Mouse (Mus musculus) adrenal gland, adult 8-10 months (tissue): ENCODE results near the gene Nupr1. TPM values are rescaled to one million over a fixed set of nuclear protein-coding genes. Genes with fewer than 3 reads are reported as not detected.

Experiments
- DNase-seq: peaks from one replicate; pipeline ENCODE4 v3.0.0; 2022
- microRNA-seq, 2 experiments: library from miRNA; unstranded; fragments of <30 nt; microRNA quantifications; one replicate each; pipeline ENCODE4 v1.2.0; 2022
- total RNA-seq, 4 experiments: library from RNA; stranded (reverse); gene quantifications; 2 replicates each; pipeline ENCODE4 v1.2.4; 2022

The Nupr1 gene
- total RNA-seq, 4 experiments from 2014 or later, result 7.9 to 17.5 (median 10.3) TPM

DNA sequence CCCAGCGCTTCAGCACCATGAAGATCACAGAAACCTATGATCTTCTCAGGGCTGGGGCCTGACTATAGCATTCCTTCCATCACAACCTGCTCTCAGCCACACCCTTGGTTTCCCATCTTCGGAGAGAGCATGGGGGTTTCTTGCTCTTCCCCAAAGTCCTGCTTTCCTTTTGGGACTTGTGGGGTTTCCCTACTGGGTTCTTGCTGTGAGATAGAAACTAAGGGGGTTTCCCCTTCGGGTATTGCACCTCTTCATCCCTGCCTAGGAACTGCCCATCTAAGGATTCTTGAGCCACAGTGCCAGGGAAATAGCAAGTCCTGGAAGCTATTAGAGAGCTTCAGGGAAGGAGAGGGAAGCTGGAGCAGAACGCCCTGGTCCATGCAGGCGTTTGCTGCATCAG lies 34.8 kb downstream of the Nupr1 start:
- no peak for DNase-seq

DNA sequence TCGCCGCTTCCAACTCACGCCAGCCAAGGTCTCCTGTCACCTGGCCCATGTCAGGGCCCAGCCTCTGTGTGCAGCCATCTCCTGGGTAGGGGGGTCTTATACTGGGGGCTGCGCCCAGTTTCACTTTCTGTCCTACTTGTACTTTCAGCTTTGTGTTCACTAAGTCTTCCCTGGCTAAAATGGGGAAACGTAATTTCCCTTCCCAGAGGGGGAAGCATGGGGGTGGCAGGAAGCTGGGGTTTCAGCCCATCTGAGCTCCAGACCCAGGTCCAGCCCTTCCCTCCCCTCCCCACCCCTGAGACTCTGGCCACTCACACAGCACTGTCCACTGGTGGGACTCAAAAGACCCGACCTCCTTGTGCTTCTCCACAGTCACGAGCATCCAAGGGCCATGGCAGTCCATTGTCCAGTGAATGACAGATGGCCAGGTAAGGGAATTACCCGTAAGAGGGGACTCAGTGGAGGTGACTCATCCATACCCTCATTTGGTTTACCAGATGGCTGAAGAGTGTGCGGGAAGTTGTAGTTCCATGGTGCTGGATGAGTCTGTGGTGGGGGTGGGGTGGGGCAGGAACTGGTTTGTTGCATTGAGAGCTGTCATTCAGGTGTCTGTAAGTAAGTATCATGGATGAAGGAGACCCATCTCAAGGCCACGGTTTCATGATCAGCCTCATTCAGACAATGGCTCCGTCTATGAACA lies 35.6 kb downstream of the Nupr1 start, which contains the start of gene Il27:
Gene Il27 (minus strand): TSS at position 80 of the 700 bp plus-strand sequence.
- DNase-seq, result no peak

DNA sequence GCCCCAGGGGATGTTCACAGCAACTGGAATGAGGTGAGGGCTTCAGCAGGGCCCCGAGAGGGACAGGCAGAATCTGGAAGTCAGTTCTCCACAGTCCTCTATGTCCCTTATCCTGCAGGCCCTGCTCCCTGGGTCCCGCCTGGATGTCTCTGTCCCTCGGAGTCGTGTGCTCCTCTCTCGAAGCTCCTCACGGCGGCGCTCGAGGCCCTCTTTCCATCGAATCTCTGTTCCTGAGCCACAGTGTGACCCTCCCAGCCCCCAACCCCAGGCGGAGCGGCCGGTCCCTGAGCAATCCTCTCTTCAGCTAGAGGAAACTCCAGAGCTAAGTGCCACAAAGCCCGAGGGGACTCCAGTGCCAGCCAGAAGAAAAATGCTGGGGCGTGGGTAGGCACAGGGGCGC lies 42.9 kb downstream of the Nupr1 start:
- no peak for DNase-seq

DNA sequence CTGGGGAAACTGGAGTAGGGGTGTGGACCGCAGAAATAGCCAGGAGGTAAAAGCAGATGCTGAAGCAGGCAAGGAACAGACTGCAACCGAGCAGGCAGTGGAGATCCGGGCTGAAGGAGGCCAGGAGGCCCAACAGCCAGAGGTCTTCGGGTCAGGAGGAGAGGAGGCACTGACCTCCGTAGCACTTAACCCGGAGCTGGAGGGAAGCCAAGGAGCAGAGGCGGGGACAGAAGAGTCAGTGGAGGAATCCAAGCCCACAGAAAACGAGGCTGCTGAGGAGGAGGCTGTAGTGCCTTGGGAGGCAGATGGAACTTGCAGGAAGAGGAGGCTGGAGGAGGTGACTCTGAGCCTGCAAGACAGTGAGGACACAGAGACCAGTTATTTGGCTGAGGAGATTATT lies 43.8 kb downstream of the Nupr1 start:
- DNase-seq, result no peak

DNA sequence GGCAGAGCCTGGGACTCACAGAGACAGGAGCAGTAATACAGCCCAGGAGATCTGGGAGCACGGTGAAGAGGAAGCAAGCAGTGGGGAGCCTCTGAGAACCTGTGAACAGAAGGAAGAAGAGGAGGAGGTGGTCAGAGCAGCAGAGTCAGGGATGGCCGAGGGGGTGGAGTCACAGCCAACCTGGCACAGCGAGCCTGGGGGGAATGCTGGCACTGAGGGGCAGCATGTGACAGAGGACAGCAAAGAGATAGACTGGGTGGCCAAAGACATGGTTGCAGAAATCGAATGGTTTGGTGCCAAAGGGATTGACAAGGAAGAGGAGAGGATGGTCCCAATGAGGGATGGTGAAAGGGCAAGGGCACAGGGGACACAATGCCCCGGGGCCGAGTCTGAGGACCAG lies 44.9 kb downstream of the Nupr1 start, which contains the start of gene Cln3:
Gene Cln3 (minus strand): TSS at position 101 of the 400 bp plus-strand sequence.
- no peak for DNase-seq

DNA sequence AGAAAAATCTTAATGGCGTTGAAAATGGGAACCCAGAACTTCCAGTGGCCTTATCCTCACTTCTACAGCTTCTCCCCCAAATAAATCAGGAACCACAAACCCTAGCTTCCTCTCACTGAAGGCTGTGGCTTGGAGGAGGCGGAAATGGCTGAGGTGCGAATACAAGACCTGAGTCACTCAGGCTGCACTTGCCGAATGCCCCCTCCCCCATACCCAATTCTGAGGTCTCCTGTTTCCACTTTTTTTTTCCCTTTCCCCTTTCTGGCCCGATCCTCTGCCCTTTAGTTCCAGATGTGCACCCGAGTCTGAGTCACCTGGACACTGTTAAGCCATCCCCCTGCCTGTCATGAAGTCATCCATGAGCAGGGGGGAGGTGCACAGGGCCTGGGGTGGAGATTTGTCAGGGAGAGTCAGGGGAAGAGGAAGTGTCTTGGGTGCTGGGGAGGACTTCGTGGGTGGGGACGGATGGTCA lies 46.1 kb downstream of the Nupr1 start, which contains the start of gene Apobr:
Gene Apobr (plus strand): TSS at position 437 of the 472 bp plus-strand sequence.
- no peak for DNase-seq

DNA sequence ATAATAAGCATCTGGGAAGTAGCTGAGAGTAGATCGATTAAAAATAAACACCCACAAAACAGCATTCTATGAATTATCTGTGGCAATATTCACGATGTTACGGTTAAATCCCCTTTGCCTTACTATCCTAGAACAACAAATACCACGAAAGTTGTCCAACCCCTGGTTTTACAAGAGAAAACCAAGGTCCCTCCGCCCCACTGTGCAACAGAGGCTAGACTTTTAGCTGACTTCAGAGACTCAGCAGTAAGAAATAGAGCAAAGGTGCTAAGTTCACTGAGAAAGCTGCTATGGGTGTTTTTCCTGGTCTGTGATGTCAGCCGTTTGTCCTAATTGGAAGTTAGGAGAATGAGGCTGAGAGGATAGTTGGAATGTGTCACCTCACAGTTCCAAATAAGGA lies 46.9 kb downstream of the Nupr1 start:
- DNase-seq, result no peak

DNA sequence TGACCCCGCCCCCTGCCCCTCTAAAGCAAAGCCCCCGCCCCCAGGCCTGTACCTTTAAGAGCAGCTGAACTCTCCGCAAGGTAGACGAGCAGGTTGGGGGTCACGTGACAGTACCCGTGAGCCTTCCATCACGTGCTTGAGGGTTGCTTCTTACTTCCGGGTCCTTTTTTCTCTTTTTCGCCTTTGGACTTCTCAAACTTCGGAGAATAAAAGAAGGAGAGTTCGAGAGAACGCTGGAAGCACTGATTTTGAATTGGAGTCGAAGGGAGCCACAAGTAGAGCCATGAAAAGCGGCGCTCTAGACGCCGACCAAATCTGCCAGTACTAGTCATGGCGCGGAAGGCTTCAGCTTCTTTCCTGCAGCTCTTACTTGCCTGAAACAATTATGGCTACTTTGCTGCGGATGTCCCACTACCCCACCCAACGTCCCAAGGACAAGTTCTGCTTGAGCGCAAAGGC lies 47.4 kb downstream of the Nupr1 start:
- peak; percentile 83 for DNase-seq

DNA sequence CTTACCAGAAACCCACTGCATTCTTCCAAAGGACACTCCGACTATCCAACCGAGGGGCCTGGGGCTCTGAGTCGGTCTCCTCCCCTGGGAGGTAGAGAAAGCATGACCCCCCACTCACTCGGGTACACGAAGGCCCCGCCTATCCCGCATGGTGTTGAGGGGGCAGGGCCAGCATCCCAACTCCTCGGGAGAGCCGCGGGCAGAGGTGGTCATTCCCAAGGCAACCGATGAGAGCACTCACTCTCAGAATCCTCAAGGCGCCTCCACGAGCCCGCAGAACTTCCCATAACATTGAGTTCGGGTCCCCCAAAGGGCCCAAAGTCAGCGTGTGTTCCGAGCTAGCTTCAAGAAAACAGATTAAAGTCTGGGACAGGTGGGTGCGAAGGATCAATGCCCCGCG lies 47.9 kb downstream of the Nupr1 start:
- no peak for DNase-seq

DNA sequence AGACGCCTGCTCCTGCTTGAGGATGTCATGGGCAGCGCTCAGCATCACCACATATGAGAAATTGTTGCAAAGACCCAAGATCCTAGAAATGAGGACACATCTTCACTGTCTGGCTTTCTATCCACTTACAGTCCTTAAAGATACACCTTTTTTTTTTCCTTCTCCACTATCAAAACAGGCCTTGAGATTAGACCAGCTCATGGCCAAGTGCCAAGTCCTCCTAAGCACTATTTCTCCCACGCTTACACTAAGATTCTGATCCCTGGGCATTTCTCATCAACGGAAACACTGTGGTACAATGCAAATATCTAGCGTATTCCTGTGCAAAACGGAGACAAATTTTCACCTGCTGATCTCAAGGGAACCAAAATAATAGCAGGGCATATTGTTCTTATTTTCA lies 49.0 kb downstream of the Nupr1 start:
- DNase-seq, result no peak

DNA sequence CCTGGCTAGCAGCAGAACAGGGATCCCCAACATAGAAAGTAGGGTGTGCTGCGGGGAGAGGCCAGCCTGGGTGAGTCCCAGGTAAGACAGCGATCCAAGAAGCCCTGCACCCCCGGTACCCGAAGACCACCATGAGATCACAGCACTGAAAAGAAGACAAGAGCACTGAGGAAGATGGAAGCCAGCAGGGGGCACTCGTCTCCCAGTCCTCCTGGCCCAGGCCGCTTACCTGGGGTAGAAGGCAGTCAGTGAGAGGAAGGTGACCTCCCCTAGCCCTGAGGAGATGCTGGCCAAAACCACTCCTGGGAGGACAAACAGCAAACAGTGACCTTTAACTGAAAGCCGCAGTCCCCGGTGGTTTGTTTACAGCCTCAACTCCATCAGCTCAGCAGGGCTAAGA lies 51.5 kb downstream of the Nupr1 start:
- no peak for DNase-seq

DNA sequence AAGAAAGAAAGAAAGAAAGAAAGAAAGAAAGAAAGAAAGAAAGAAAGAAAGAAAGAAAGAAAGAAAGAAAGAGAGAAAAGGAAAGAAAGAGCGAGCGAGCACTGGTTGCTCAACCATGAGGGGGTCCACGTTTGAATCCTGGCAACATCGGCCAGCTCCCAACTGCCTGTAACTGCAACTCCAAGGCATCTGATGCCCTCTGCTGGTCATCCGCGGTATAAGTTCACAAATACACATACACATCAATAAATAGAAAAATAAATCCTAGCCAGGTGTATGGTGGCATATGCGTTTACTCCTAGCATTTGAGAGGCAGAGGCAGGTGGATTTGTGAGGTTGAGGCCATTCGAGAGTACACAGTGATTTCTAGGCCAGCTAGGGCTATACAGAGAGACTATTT lies 53.7 kb downstream of the Nupr1 start:
- DNase-seq, result no peak

Small RNA genes within 50 kb of the gene (microRNA-seq; reads per million reads assigned to microRNA genes)
- 0.53 to 1.3 reads per million in 2 experiments for gene Mir7059

Other genes starting within 250 kb of the Nupr1 start
- 10 to 100 TPM in 2 of 4 experiments, 1 to 10 TPM in 2; 6.5 to 10.8 (median 8.8) TPM for gene Nfatc2ip, start 234.1 kb downstream of the Nupr1 start, total RNA-seq
- under 1 TPM; 0.56 to 0.94 (median 0.78) TPM for gene Cd19, start 216.0 kb downstream of the Nupr1 start, total RNA-seq
- 100 to 1,000 TPM in 2 of 4 experiments, 10 to 100 TPM in 2; 52.1 to 174 (median 93.2) TPM for gene Rabep2, start 202.1 kb downstream of the Nupr1 start, total RNA-seq
- under 1 TPM in 1 of 4 experiments, not detected in 3; 0.08 TPM for gene Atp2a1, start 167.8 kb downstream of the Nupr1 start, total RNA-seq
- gene Sh2b1, start 155.4 kb downstream of the Nupr1 start, total RNA-seq, result 10 to 100 TPM; 54.3 to 78.7 (median 65.2) TPM
- 100 to 1,000 TPM; 205 to 255 (median 223) TPM for gene Tufm, start 143.5 kb downstream of the Nupr1 start, total RNA-seq
- 100 to 1,000 TPM in 2 of 4 experiments, 10 to 100 TPM in 2; 83.3 to 141 (median 110) TPM for gene Atxn2l, start 127.4 kb downstream of the Nupr1 start, total RNA-seq
- 100 to 1,000 TPM; 206 to 258 (median 232) TPM for gene Eif3c, start 64.5 kb downstream of the Nupr1 start, total RNA-seq
- gene Apobr, start 45.9 kb downstream of the Nupr1 start, total RNA-seq, result 1 to 10 TPM; 1.4 to 4.3 (median 3.3) TPM
- 10 to 100 TPM; 25.6 to 55.5 (median 39.8) TPM for gene Cln3, start 45.0 kb downstream of the Nupr1 start, total RNA-seq
- not detected for gene Il27, start 35.9 kb downstream of the Nupr1 start, total RNA-seq
- gene Sgf29, start 18.4 kb upstream of the Nupr1 start, total RNA-seq, result 10 to 100 TPM; 30.5 to 44.4 (median 38.2) TPM
- 10 to 100 TPM; 33.4 to 42.0 (median 40.2) TPM for gene Sult1a1, start 45.6 kb upstream of the Nupr1 start, total RNA-seq
- gene Bola2, start 64.5 kb upstream of the Nupr1 start, total RNA-seq, result 100 to 1,000 TPM in 1 of 4 experiments, 10 to 100 TPM in 3; 78.0 to 116 (median 95.6) TPM
- gene Slx1b, start 64.9 kb upstream of the Nupr1 start, total RNA-seq, result 10 to 100 TPM; 14.7 to 21.1 (median 18.2) TPM
- gene Coro1a, start 76.9 kb upstream of the Nupr1 start, total RNA-seq, result 10 to 100 TPM; 21.0 to 28.2 (median 25.0) TPM
- gene Mapk3, start 128.7 kb upstream of the Nupr1 start, total RNA-seq, result 100 to 1,000 TPM; 117 to 195 (median 156) TPM
- gene Gdpd3, start 135.5 kb upstream of the Nupr1 start, total RNA-seq, result 1 to 10 TPM; 1.8 to 9.2 (median 5.6) TPM
- gene Ypel3, start 146.1 kb upstream of the Nupr1 start, total RNA-seq, result 100 to 1,000 TPM; 114 to 148 (median 125) TPM
- gene Tbx6, start 150.6 kb upstream of the Nupr1 start, total RNA-seq, result under 1 TPM in 3 of 4 experiments, not detected in 1; 0.35 to 0.74 (median 0.56) TPM
- gene Ppp4c, start 161.6 kb upstream of the Nupr1 start, total RNA-seq, result 100 to 1,000 TPM in 1 of 4 experiments, 10 to 100 TPM in 3; 85.9 to 100 (median 94.9) TPM
- 10 to 100 TPM in 3 of 4 experiments, 1 to 10 TPM in 1; 9.4 to 16.7 (median 13.8) TPM for gene Fam57b, start 166.8 kb upstream of the Nupr1 start, total RNA-seq
- gene 4930451I11Rik, start 200.8 kb upstream of the Nupr1 start, total RNA-seq, result not detected
- gene Doc2a, start 216.6 kb upstream of the Nupr1 start, total RNA-seq, result 1 to 10 TPM in 2 of 4 experiments, under 1 TPM in 2; 0.15 to 1.4 (median 1.1) TPM
- gene Hirip3, start 231.1 kb upstream of the Nupr1 start, total RNA-seq, result 10 to 100 TPM in 3 of 4 experiments, 1 to 10 TPM in 1; 8.7 to 21.8 (median 15.2) TPM
- 10 to 100 TPM; 42.7 to 56.2 (median 48.0) TPM for gene Ino80e, start 231.5 kb upstream of the Nupr1 start, total RNA-seq